8 mouse cellular contexts compared by ENCODE assay signal in the genomic region with DNA sequence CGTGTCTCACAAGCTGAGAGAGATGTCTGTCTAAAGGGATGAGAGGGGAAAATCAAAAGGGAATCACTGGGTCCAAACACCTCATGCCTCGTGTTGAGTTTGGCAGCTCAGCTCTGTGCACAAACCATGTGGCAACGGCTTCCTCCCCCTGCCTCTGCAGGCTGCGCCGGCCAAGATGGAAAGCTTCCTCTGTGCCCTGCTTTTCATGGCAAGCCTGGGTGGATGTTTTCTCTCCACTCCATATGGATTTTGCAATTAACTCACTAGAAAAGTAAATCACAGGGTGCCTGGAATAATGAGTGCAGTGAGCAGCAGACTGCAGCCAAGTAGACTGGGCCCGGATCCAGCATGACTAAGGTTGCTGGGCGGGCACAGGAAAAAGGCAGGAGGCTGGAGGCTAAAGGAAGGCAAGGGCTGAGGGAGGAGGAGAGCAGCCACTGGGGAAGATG.
A peak's percentile ranks its signal among the peaks of the same experiment; 100 is the strongest.
DNase-seq lines count a peak whose midpoint lies in the region; ATAC-seq lines count a peak whose summit lies in the region.

No protein-coding gene starts in this region.

- H3K4me3 ChIP-seq in forebrain, embryonic 15.5 days = no peak overlapping the region
- no peak overlapping the region for H3K4me3 ChIP-seq in lung, embryonic 16.5 days (ENCODE audit: low read length)
- no peak overlapping the region for H3K4me3 ChIP-seq in stomach, embryonic 15.5 days (replicated peaks)

- H3K4me2 ChIP-seq in forebrain, embryonic 15.5 days (replicated peaks) = no peak overlapping the region
- no peak overlapping the region for H3K4me2 ChIP-seq in lung, embryonic 16.5 days (ENCODE audit: low read depth, low read length)
- H3K4me2 ChIP-seq in stomach, embryonic 15.5 days = no peak overlapping the region

- H3K9me3 ChIP-seq in forebrain, embryonic 15.5 days = no peaks in the 10 kb centered on the region
- no peaks in the 10 kb centered on the region for H3K9me3 ChIP-seq in lung, embryonic 16.5 days (ENCODE audit: control insufficient read depth, low read length)
- no peaks in the 10 kb centered on the region for H3K9me3 ChIP-seq in stomach, embryonic 15.5 days

- no peaks in the 10 kb centered on the region for H3K36me3 ChIP-seq in forebrain, embryonic 15.5 days
- no peaks in the 10 kb centered on the region for H3K36me3 ChIP-seq in lung, embryonic 16.5 days (ENCODE audit: control insufficient read depth, insufficient read depth, low read length)
- H3K36me3 ChIP-seq in stomach, embryonic 15.5 days = no peaks in the 10 kb centered on the region

- peaks cover 47% of the 10 kb centered on the region for H3K4me1 ChIP-seq in forebrain, embryonic 15.5 days
- peaks cover 16% of the 10 kb centered on the region for H3K4me1 ChIP-seq in lung, embryonic 16.5 days (replicated peaks; ENCODE audit: control insufficient read depth, insufficient read depth, low read length)
- H3K4me1 ChIP-seq in stomach, embryonic 15.5 days = peaks cover 9% of the 10 kb centered on the region; the same call in 1 of the 2 replicates

- ATAC-seq in forebrain, embryonic 15.5 days (replicated peaks) = peak; percentile 98
- ATAC-seq in lung, embryonic 16.5 days (ENCODE audit: low read depth) = peak; percentile 95
- peak; percentile 75 for ATAC-seq in stomach, embryonic 15.5 days (ENCODE audit: insufficient read depth, low FRiP score, low read depth)

- peak; percentile 41 for DNase-seq in retina, postnatal 1 day
- no peak for DNase-seq in retina, embryonic 14.5 days (ENCODE audit: low spot score)
- peak; percentile 82 to 83 for DNase-seq in heart, postnatal 10 days
- peak; percentile 88 to 93 for DNase-seq in layer of hippocampus, adult 18-20 months (ENCODE audit: low spot score in 2 of 2)
- DNase-seq in c-Kit-positive CD71-positive TER-119-positive erythroid progenitor cells, embryonic 14.5 days (ENCODE audit: low spot score) = no peak

- no peak overlapping the region for H3K9ac ChIP-seq in forebrain, embryonic 15.5 days (replicated peaks)
- H3K9ac ChIP-seq in lung, embryonic 16.5 days (ENCODE audit: low read length) = no peak overlapping the region
- no peak overlapping the region for H3K9ac ChIP-seq in stomach, embryonic 15.5 days

- intact Hi-C loops in heart, postnatal 10 days (cut with DNase I) = no loop called here

- H3K27ac ChIP-seq in forebrain, embryonic 15.5 days (replicated peaks) = peak overlapping the region; percentile 82
- peak overlapping the region; percentile 60 for H3K27ac ChIP-seq in lung, embryonic 16.5 days (ENCODE audit: low read length)
- no peak overlapping the region for H3K27ac ChIP-seq in stomach, embryonic 15.5 days

- H3K27me3 ChIP-seq in forebrain, embryonic 15.5 days = no peaks in the 10 kb centered on the region
- H3K27me3 ChIP-seq in lung, embryonic 16.5 days (ENCODE audit: control insufficient read depth, insufficient read depth, low read depth, low read length) = no peaks in the 10 kb centered on the region
- H3K27me3 ChIP-seq in stomach, embryonic 15.5 days (replicated peaks) = no peaks in the 10 kb centered on the region

- WGBS in forebrain, embryonic 15.5 days = 13% methylated on average over 7 of the region's 7 CpGs
- 20% methylated on average over 7 of the region's 7 CpGs for WGBS in lung, embryonic 16.5 days
- WGBS in stomach, embryonic 15.5 days = 31% methylated on average over 7 of the region's 7 CpGs

Comparison
In these comparisons a context has a peak if more than half of its experiments do, and no peak if none do; other contexts are left out.
1. DNase-seq: peak in retina, postnatal 1 day (single experiment), heart, postnatal 10 days (2 of 2) and layer of hippocampus, adult 18-20 months (2 of 2); none in retina, embryonic 14.5 days (single experiment) and c-Kit-positive CD71-positive TER-119-positive erythroid progenitor cells, embryonic 14.5 days (single experiment).
2. Peak in every context shown above with its lines, with median percentiles within 50 percentile points of each other: ATAC-seq.